Mouse (Mus musculus) common myeloid progenitor, adult 5-6 weeks (primary cell): Measurements from ENCODE around the gene Cpsf4l. TPM values are rescaled to one million over a fixed set of nuclear protein-coding genes. Genes with fewer than 3 reads are reported as not detected.

Experiments
- ATAC-seq: replicated peaks from 2 replicates; pipeline ENCODE4 v1.8.0; 2016; ENCODE audit warnings: low read depth, mild to moderate bottlenecking, moderate TSS enrichment, inconsistent platforms; ENCODE audit not compliant: poor library complexity, severe bottlenecking
- total RNA-seq: library from RNA; stranded (forward); fragments of 200-1000, 187-1606 nt; gene quantifications from 2 replicates; pipeline ENCODE4 v1.2.3, GENCODE M21; 2017

Cpsf4l gene
- total RNA-seq, 1 experiment from 2014 or later: not detected

GRCm38 (mm10) chr11:113708629-113709213 lies 1.1 kb downstream of the Cpsf4l start:
- no peak for ATAC-seq

GRCm38 (mm10) chr11:113705966-113706652 lies 3.7 kb downstream of the Cpsf4l start:
- no peak for ATAC-seq

DNA sequence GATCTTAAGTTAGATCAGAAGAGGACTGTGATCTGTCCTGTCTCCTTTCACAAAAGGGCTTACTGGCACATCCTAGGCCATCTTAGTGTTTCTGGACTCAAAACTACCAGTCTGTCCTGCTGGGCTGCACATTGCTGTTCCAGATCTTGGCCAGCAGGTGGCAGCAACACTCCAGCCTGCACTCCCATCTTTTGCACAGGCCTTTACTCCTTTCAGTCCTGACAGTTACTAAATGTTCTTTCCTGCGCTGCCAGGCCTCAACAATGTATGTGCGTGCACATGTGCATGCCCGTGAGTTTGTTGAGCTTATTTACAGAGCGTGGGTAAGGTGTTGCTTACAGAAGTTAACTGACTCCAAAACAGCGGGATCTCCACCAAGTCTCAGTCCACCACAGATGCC lies 6.1 kb downstream of the Cpsf4l start:
- peak; percentile 94 for ATAC-seq

DNA sequence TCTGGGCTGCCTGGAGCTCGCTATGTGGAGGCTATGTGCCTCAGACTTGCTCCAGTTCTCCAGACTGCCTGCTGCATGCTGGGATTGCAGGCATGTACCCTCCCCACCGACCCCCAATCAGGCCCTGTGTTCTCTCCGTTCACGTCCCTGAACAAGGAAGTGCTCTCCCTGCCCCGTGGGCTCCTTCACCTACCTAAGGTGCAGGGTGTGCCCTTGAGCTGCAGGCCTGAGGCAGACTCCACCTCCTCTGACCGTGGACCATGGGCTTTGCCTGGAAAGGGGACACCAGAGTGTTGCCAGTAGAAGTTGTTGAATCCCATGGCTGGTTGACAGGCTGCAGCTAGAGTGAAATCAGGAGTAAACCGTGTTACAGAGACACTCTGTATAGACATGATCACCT lies 10.2 kb downstream of the Cpsf4l start:
- ATAC-seq: no peak

DNA sequence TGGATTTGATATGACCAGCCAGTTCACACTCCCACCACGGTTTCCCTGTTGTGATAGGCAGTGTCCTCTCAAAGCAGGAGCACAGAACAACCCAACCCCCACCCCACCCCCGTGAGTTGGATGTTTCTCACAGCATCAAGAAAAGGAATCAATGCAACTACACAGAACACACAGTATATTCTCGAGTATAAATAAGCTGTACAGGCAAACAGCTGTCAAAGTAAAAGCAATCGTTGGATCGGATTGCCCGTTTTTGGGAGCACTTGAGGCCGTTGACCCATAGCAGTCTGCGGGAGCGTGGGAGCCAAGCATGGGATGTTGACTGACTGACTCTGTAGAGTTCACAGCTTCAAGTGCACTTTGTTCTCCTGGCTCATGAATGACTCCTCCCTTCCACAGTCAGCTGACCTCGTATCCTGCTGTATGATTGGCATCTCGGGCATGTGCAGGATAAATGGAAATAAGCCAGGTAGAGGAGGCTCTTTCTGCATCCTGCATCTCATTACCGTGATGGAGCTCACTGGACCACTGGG lies 11.7 kb downstream of the Cpsf4l start:
- ATAC-seq: no peak

DNA sequence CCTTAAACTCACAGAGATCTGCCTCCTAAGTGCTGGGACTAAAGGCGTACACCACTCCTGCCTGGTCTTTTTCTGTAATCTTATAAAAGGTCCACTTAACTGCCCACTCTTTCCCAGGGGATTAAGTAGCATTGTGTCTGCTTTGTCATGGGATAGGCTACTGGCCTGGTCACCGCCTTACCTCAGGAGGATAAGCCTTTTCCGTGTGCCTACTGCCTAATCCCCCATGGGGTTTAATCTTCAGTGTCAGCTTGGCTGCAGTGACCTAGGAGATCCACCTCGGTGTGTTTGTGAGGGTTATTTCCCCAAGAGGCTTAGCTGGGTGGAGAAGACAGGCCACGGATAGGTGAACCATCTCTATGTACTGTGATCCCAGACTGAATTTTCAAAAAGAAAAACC lies 12.2 kb downstream of the Cpsf4l start:
- no peak for ATAC-seq

GRCm38 (mm10) chr11:113691851-113692250 lies 18.0 kb downstream of the Cpsf4l start:
- no peak for ATAC-seq

DNA sequence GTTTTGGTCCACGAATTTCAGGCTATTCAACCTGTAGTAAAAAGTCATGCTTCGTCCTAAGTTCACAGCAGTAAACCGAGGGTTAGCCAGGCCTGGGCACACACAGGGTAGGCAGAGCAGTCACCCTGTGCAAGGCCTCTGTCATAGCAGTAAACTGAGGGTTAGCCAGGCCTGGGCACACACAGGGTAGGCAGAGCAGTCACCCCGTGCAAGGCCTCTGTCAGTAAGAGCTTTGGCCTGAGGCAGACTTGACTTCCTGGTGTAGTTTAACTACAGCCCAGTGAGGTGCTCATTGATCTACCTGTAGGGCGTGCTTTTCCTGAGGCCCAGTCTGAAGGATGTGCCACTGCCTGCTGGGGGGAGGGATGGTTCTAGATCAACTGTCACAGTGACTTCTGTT lies 18.5 kb downstream of the Cpsf4l start:
- ATAC-seq: no peak

DNA sequence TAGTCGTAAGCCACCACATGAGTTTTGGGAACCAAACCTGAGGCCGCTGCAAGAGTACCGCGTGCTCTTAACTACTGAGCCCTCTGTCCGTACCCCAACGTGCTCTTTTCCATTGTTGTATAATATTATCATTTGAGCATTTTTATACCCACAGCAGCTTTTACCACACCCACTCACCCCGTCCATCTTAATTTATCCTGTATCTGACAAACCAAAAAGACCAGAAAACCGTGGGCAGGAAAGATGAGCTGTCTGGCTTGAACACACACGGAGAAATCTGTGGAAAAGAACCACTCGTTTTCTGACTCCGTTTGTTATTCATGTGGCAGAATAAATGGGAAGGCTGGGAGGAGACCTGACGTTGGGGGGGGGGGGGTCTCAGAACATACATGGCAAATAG lies 19.3 kb downstream of the Cpsf4l start:
- no peak for ATAC-seq

DNA sequence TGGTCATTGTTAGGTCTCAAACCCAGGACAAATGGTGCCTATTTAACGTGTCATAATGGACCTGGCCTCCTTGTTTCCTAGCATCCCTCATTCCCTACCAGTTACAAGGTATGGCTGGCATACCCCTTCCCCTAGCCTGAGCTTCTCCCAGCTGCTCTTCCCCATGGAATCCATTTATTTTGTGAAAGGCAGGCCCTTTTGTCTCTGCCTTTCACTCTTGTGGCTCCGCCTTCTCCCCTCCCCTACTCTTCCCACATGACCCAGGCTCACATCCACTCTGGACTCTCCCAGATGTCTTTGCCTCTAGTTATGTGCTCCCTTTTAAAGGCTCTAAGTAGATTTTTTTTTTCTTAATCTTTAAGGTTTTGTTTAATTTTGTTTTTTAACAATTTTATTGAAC lies 22.8 kb downstream of the Cpsf4l start:
- ATAC-seq: no peak

GRCm38 (mm10) chr11:113684707-113685426 lies 24.9 kb downstream of the Cpsf4l start:
- no peak for ATAC-seq

GRCm38 (mm10) chr11:113683957-113684706 lies 25.7 kb downstream of the Cpsf4l start, which contains the start of the genes Fam104a and D11Wsu47e:
TSS of gene Fam104a (minus strand) at chr11:113684155.
TSS of gene D11Wsu47e (plus strand) at chr11:113684412.
- peak; percentile 85 for ATAC-seq

DNA sequence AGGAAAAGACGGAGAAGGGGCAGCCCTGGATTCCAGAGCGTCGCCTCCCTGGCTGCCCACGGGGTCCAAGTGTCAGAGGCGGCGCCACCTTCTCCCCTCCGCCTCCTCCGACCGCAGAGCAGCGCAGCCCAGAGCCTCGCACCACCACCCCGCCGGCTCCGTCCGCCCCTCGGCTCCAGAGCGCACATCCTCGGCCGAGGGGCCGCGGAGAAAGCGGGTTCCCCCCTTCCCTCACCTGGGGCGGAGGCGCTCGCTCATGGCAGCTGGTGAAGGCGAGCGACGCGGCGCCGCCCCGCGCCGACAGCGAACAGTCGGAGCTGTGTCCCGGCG lies 26.2 kb downstream of the Cpsf4l start:
- peak; percentile 6; the same call in 1 of the 2 replicates for ATAC-seq

DNA sequence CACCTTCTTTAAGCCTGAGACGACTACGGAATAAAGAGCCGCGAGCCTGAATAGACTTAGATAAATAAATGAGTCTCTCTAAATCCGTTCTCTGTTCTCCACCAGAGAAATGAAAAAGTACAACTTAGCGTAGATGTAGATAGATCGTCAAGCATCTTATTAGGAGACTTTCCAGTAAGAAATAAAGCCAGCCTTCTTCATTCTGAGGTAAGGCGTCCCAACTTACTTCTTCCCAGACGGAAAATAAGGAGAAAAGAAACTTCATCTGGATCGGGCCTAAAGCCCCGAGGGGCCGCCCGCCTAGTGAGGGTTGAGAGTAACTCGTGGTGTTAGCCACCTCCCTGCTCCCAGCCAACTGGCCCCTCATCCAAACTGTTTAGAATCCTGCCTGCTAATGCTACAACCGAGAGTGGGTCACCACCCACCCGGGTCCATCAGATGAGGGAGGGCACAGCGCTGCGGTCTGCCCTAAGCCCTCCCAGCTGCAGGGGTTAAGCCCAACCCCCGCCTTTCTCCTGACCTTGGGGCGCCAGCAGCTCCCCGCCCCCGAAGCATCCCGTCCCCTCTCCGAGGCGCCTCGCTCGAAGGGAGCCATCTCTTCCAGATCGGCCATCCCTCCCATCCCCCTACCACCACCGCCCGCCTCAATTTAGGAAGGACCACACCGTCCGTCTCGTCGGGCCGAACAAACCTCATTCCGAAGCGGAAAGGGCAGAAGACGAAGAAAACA lies 26.8 kb downstream of the Cpsf4l start:
- peak; percentile 50 for ATAC-seq

DNA sequence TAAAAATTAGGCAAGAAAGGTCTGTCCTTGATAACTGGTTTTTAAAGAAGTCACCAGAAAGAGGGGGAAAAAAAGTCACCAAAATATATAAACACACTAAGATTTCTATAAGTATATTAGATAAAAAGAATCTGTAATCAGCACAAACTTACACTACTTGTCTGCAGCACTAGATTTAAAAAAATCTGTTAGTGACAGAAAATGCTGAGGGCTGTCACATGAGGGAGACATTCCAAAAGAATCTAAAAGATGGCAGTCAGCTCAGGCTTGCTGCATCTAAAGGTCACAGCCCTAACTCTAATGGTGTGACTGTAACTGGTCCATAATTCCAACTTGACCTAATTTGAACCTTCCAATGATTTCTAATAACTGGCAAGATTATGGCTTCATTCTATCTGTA lies 27.8 kb downstream of the Cpsf4l start:
- no peak for ATAC-seq

DNA sequence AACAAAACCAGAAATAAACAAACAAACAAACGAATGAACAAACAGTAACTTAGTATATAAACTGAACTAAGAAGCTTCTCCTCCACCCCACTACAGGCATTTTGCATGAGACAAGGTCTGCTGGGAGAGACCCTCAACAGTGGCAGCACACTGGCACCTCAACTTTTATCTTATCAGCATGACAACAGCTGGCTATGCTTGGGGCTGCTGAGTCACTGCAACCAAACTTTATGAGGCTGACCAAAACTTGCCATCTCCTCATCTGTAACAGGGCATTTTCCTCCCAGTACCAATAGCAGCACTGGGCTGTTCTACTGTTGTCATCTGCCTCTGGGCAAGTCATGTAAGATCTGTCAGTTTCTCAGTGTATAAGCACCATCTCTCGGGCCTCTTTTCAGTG lies 28.9 kb downstream of the Cpsf4l start:
- ATAC-seq: peak; percentile 16

DNA sequence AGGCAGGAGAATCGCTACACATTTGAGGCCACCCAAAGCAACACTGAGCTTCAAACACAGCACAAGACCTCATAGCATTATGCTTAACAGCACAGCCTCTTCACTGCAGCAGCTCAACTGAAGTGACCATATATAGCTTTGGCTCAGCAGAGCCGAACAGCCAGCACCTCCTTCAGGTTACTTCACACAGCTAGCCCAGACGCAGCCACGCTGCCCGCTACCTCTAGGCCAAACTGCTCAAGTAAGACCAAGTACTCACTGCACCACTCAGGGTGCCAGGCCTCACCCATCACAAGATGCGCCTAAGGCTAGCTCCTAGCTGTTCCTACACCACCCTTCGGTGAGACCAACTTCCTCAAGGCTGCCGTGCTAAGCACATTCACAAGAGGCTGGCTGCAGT lies 31.4 kb downstream of the Cpsf4l start:
- no peak for ATAC-seq

DNA sequence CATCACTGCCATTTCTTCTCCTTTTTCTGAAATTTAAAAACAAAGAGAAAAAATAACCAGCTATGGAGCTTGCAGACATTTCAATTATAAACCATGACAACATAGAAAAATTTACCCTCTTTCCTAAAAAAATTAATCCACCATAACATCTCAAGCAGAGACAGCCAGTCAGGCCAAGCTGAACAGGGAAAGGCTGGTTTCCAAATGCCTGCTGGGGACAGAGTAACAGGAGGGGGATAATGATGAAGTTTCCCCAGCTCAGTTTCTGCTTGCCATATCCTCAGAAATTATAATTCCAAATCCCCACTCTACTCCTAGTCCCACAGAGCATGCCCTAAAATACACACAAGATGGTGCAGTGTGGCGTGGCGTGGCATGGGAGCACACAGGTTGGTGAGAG lies 32.4 kb downstream of the Cpsf4l start:
- no peak for ATAC-seq

GRCm38 (mm10) chr11:113676847-113677246 lies 33.0 kb downstream of the Cpsf4l start:
- no peak for ATAC-seq

- ATAC-seq: no peak
These were observed 35.2 kb downstream of the Cpsf4l start for GRCm38 (mm10) chr11:113674595-113674994.
